Mouse (Mus musculus): ENCODE measurements around the gene Afap1.

The Afap1 gene

DNA sequence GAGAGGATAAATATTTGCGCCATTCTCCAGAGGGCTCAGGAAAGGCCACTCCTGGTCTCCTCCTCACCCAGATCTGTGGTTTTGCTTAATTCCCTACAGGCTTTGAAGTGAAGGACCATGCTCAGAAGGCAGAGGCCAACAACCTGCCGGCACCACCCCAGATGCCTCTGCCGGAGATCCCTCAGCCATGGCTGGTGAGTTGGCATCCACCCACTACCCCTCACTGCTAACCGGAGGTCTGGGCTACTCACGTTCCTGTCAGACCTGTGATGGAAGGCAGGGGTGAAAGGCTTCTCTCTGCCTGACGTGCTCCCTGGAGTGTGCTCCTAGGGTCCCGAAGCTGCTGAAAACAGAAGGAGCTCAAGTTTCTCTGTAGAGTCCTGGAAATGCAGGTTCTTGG is 42.8 kb downstream of the Afap1 start:
- no peak for DNase-seq (ENCODE audit: low spot score)

DNA sequence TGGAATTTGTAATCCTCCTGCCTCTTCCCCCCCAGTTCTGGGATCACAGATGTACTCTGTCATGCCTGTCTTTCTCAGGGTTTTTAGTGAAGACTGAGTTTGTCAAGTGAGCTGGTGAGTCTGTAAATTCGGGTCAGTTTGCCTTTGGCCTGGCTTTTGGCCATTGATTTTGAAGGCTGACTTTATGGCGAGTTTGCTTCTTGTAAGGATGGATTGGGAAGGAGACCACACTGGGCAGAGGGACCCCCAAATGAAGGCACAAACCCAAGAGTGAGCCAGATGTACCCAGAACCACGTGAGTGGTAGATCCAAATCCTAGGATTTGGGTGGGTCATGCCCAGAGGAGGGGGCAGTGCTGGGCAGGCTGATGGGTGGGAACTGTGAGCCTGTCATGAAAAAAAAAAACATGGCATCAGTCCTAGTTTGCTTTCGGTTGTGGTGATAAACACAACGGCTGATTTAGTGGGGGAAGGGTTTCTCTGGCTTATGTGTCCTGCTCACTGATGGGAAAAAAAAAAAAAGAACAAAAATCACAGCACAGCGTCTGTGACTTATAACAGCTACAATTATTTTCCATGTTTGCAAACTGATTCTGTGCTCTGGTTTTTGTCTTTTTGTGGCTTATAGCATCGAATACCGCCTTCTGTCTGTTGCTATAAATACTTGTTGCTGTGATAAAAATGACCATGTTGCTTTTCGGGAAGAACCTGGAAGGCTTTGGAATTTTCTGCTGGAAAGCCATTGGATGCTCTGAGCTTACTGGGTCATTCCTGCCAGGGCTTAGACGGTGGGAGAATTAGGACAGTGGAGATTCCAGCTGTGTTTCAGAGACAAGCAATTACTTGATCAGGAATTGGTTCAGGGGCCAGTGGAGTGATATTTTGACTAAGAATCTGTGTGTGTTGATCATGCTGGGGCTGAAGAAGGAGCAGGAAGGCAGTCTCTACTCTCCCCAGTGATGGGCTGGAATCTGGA is 45.4 kb downstream of the Afap1 start:
- DNase-seq (ENCODE audit: low spot score): no peak

DNA sequence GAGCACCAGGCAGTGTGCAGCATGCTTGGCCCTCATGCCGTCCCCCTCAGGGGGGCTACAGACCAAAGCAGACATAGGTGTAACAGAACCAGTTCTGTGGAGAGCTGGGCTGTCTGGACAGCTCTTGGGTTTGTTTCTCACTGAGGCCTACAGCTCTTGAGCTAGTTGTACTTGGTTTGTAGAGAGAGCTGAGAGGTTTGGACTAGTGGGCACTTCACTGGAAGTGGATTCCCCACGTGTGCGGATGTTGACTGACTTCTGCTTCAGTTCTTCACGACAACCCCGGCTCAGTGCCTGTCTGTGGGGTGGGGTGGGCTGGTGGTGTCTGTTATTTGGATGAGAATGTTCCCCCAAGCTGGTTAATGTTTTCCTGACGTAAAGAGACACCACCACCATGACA is 46.8 kb downstream of the Afap1 start:
- DNase-seq (ENCODE audit: low spot score): no peak

DNA sequence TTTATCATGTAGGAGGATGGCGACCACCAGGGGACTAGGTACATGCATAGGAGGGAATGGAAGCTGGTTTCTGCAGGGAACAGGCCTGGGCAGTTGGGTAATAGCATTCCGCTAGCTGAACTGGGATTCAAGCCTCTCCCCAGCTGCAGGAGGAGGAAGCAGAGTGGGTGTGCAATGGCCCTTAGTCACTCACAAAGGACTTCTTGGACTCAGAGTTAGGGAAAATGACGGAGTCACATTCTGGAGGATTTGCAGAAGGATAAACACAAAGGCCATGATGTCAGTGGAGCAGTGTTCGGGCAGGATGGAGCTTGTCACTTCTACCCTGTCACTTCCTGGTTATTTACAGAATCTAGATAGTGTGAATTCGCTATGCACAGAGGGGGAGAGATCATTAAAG is 50.4 kb downstream of the Afap1 start:
- no peak for DNase-seq (ENCODE audit: low spot score)

DNA sequence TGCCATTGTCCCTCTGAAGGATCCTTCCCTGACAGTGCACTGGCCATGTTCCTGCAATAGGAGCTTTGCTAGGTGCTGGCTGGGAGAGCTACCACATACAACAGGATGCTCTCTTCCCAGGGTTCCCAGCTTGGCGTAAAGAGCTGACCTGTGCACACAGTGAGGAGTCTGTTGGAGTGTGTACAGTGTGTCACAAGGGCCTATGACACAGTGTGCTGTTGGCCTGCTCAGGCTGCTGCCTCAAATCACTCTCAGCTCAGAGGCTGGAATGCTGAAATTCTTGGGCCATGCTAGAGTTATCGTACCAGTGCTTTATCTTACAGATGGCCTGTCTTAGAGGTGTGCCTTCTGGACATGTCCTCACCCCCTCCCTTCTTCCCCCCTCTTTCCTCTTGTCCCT is 53.7 kb downstream of the Afap1 start:
- DNase-seq (ENCODE audit: low spot score): no peak

DNA sequence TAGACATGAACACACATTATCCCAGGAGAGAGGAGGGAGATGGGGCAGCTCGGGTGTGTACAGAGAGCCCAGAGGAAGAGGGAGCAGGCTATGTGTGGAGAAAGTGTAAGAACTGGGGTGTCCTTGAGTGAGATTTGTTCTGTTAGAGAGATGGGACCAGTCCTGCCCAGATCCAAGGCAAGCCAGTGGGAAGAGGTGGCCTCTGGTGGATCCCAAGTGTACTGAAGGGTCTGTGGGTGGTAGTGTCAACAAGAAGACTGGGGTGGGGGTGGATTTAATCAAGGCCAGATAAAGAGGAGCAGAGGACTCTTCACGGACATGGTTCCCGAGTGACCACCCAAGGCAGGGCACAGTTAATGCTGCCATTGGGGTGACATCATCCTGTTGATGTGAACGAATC is 54.3 kb downstream of the Afap1 start:
- no peak for DNase-seq (ENCODE audit: low spot score)

DNA sequence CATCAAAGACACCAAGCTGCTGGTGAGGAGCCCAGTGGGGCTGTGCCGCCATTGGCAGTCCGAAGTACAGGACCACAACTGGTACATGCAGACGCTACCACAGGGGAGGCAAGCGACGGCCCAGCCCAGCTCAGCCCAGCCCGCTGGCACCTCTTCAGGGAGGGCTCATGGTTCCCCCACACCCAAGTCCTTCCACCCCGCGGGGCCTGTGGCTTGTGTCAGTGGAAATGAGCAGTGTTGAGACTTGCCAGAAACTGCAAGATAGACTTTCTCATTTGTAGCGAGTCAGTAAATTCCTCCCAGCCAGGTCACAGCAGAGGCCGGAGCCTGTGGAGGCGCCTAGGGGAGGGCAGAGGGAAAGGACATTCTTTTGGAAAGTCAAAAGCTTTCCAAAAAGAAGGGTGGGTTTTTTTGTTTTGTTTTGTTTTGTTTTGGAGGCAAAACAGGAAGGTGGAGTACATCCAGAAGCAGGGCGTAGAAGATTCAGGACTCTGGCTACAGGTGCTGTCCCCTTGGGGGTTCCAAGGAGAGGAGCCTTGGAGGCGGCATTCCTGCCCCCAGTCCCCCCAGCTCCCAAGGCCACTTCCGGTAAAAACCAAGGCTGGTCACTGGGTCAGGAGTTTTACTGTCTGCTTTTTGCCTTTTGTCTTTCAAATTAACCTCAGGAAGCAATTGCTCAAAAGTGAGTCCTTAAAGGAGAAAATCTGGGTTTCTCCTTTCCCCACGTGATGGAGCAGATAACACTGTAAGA is 55.3 kb downstream of the Afap1 start:
- no peak for DNase-seq (ENCODE audit: low spot score)

DNA sequence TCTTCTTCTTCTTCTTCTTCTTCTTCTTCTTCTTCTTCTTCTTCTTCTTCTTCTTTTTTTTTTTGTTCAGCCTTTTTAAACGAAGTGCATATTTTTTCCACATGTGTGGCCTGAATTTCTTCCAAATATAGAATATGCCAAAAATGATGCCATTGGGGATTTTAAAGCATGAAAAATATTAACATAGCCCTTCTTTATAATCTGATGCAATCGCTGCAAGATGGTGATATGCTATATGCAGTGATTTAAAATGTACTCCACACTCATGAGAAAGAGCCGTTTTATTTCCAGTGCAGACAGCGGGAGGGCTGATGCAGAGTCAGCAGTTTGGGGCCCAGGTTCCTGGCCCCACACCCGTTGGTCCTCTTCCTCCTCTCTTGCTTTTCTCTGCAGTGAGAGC is 55.9 kb downstream of the Afap1 start:
- no peak for DNase-seq (ENCODE audit: low spot score)

DNA sequence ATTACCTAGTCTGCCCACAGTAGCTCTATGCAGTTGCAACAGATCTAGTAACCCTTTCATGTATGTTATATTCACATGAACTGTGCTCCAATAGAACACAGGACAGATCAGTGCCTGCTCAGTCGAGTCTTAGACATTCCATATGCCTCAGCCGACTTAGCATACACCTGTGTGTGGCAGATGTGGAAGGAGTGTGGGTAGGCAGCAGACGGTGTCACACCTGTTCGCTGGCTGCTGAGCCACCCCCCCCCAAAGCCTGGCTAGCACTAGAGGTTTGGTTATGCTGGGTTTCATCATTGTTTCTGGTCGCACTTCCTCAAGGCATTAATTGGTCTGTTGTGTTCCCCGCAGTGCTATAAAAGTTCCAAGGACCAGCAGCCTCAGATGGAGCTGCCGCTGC is 57.4 kb downstream of the Afap1 start:
- DNase-seq (ENCODE audit: low spot score): no peak

DNA sequence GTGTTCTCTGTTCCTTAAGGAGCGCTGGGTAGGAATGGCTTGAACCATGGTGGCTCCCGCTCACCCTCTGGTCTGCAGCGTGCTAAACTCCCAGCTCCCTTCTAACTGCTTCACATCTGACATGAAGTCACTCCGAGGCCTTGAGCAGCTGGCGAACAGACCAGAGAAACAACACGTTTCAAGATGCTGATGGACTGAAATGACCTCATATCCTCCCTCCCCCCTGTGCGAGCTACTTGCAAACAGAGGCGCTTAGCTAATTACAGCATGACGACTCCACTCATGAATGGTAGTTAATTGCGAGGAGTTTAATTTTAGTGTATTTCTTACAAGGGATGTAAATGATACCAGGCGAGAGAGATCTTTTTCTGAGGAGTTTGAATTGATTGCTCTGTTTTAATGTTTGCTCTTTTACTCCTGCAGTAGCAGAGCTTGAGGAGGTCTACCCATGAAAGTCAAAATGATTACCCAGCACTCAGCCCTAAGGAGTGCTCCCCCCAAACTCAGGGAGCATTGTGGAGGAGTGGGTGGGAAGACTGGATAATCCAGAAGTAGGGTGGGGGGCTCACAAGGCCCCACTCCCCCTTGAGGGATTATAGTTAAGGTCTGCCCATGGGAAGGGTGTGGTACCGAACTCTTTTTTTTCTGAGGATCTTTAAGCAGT is 61.1 kb downstream of the Afap1 start:
- DNase-seq (ENCODE audit: low spot score): no peak

DNA sequence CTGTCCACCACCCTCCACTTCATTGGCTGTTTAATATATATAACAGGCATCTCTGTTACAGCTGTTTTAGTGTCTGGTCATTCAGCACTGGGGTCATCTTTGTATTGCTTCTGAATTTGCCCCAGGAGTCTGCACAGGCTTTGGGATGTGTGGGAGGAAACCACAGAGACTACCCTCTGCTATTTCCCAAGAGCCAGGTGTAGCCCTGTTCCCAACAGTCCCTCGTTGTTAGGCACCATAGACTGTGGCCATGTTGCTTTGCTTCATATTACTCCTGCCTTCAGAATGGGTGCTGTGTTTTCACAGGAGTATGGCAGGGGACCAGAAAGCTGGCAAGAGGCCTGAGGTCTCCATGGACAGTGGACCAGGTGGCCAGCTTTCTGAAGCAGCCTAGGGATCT is 63.1 kb downstream of the Afap1 start:
- DNase-seq (ENCODE audit: low spot score): no peak

DNA sequence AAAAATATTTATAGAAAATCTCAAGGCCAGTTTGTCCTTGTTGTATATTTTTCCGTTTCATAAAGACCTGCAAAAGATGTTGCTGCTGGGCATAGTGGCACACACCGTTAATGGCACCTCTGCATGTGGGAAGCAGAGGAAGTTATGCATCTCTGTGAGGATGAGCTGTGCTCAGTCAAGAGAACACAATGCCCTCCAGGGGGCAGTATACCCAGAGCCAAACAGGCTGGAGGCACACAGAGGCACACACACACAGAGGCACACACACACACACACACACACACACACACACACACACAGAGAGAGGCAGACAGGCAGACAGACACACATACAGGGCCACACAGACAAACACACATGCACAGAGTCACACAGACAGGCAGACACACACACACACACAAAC is 65.6 kb downstream of the Afap1 start:
- DNase-seq (ENCODE audit: low spot score): no peak

DNA sequence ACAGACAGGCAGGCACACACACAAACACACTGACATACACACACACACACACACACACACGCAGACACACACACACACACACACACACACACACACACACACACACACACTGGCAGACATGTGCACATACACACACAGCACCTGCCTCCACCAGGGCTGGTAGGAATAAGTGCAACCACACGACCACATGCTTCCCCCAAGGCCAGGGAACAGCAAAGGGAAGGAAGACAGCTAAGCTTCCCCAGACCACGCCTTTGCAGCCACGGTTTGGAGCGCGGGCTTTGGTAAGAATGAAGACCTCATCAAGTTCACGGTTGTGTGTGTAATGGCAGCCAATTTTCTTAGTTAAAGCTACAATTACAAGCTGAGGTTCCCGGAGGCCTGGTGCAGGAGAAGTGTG is 67.0 kb downstream of the Afap1 start:
- no peak for DNase-seq (ENCODE audit: low spot score)

DNA sequence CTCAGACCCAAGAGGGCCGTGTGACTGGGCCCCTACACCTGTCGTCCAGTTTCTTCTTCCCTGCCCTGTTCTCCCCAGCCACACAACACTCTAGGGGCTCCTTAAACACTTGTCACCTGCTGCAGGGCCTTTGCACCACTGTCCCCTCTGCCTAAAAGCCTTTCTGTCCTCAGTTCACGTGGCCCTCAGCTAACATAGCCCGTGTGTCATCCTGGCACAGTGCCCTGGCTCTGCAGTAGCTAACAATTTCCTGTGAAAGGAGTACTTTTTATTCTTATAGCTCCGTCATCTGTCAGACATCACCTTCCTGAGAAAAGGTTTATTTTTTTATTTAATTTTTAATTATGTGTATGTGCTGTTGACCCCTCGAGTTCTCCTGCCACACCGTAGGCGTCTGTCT is 68.2 kb downstream of the Afap1 start:
- no peak for DNase-seq (ENCODE audit: low spot score)

DNA sequence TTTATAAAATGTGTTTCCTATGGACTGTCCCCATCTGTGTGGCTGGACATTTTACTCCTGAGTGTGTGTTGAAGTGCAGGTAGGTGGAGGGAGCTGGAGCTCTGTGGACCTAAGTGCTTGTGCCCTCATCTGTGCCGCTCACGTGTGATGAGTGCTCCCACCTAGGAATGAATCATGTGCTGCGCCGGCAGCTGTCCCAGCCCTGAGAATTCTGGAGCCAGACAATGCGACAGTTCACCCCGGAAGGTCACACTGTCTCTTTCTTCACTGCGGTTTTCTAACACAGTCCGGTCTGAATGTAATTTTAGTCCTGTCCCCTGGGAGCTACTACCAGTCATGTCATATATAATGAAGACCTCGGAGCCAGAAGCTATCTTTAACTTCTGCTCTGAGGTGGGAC is 70.5 kb downstream of the Afap1 start:
- no peak for DNase-seq (ENCODE audit: low spot score)

DNA sequence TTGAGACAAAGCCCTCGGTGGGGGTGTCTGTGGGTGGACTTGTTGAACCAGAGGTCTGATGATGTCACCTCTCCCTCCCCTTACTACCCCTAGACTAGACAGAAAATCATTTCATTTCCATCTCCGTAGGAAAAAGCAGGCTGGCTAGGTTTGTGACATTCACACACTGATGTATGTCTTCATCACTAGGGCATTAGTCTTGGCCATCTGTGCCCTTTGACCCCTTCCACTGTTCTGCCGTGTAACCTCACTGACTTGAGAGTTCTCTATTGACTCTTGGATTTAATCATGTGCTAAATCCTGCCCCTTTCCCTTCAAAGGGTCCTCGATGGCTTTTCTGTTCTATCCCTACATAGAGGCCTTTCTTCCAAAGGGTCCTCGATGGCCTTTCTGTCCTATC is 71.9 kb downstream of the Afap1 start:
- peak; percentile 69 for DNase-seq (ENCODE audit: low spot score)

DNA sequence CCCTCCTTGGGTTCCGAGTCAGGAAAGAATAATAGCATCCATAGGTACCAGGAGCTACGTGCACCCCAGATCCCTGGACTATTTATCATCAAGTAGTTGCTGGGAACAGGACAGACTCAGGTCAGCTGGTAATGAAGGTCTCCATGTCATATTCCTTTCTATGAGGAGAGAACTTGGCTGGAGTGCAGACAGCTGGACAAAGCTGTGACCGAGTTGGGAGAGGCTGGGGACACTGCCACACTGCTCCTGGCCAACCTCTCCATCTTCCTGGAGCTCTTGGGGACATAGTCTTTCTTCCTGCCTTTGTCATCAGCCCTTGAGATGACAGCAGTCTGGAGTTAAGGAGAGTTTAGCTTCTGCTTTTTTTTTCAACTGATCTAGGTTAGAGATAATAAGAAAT is 76.7 kb downstream of the Afap1 start:
- DNase-seq (ENCODE audit: low spot score): no peak

DNA sequence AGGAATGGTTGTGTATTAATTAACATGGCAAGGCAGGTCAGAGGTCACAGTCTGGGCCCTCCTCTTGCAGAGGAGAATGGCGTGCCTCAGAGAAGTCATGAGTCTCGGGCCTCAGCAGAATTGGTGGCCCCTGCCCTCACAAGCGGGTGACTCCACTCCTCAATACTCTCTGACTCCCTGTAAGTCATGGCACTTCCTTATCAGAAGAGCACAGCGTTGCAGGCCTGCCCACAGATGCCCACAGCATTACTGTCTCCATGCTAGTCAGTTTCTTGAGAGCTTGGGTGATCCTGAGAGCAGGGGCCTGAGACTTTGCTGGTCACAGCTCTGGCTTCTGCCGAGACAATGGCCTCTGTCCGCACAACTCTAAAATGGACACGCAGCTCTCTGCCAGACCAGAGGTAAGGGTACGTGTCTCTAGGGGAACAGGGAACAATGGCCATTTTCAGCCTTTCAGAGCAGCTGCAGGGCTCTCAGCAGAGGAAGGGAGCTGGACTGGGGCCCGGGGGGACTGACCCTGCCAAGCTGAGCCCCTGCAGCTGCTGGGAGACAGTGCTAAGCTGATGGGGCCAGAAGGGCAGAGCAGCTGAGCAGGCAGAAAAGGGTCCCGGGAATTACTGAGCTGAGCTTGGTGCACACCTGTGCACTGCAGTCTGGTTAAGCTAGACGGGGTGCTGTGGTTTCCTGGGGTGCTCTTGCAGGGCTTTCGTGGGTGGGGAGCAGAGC is 77.4 kb downstream of the Afap1 start:
- DNase-seq (ENCODE audit: low spot score): peak; percentile 35

DNA sequence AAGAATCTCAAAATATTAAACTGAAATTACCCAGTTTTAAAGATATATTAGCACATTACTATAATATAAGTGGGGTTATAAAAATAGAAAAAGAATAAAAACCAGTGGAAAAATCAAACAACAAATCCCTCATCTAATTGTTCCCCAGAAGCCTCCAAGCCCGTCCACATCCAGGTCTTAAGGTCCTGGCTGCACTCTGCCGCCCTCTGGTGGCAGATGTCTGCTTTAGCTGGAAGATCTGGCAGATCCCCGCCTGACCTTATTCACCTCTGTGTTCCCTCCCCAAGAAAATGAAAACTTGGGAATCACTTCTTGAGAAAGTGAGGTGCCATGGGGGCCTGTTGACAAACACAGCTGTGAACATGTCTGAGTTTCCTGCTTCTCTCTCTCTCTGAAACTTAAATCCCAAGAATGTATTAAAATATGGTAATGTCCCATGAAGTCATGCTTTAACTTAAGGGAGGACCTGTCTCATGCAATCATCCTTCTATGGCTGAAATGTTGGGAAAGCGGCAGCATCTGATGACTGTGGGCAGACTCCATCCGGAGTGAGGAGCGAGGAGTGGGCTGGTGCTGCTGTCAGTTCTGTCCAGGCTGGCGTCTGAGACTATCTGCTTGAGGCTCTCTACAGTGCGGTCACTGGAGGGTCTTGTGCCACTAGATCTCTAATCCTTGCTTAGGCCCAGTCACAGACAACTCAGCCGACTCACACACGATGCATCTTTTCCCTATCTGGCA is 78.9 kb downstream of the Afap1 start:
- DNase-seq (ENCODE audit: low spot score): peak; percentile 89

DNA sequence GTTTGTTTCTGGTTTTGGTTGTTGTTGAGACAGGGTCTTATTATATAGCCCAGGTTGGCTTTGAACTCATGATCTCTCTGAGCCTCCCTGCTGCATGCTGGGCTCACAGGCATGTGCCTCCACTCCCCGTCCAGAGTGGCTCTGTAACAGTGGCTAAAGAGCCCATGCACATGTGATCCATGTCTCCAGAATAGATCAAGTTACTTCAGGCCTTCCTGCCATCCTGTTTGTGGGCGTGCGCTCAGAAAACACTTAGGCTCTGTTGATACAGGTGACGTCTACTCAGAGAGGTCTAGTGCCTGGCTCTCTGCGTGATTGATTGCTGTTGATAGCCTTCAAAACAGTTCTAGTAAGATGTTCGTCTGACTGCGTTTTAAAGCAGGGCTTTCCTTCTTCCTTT is 79.6 kb downstream of the Afap1 start:
- DNase-seq (ENCODE audit: low spot score): peak; percentile 54

DNA sequence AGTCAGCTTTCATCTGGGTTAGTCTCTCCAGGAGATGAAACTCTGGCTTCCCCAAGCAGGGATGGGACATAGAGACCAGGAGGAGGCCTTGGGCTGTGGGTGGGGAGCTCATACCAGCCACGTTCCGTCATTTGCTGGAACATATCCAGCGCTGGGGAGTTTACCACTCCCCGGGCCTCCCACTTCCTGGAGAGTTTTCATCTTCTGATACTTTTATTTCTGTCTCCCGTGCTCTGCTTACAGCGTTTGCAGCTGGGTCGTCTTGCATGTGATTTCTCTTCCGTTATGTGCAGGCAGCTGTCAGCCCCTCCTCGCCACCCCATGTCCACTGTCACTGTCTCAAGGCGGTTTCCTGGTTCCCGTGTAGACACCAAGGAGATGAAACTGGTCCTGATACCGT is 80.7 kb downstream of the Afap1 start:
- no peak for DNase-seq (ENCODE audit: low spot score)

Data from embryo, embryonic 10 days (tissue).